Mouse (Mus musculus) kidney, adult 2 months (tissue): ENCODE data around the gene Prkaca.

Experiments used
- CTCF ChIP-seq: fragments of 200-500 bp; conservative IDR thresholded peaks from 2 replicates; pipeline ENCODE4 v1.5.1; 2011; ENCODE audit warnings: low read depth, mild to moderate bottlenecking, control low read depth, low read length, moderate library complexity, mixed read lengths; ENCODE audit not compliant: insufficient read depth, insufficient read length
- POLR2A ChIP-seq: fragments of 200-500 bp; IDR thresholded peaks from one replicate; pipeline ENCODE4 v1.6.1; 2011; ENCODE audit warnings: low read depth, low read length, control low read depth

DNA sequence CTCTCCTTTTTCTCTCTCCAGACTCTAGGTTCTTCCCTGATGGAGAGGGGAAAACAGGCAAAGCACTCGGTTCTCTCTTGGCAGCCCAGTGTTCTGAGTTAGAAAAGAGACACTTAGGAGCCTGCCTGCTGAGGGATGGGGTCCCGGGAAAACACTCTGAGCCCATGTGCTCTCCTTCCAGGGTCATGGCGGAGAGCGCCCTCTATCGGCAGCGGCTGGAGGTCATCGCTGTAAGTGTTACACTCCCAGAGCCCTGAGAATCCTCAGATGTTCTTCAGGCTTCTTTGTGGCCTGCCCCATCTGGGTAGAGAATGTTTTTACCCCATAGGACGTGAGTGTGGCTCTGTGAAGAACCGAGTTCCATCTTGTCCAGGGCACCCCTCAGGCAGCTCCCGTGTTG, 51.4 kb downstream of the Prkaca start:
- TF ChIP-seq POLR2A (no peak), CTCF (peak; percentile 81)
